Mouse (Mus musculus): Measurements from ENCODE around the gene Terf2. TPM values are rescaled to one million over a fixed set of nuclear protein-coding genes. Genes with fewer than 3 reads are reported as not detected.

Terf2 gene
- total RNA-seq (2022), result 10 to 100 TPM; 13.2 to 14.1 (median 13.4) TPM

- peak; percentile 93 for DNase-seq (ENCODE audit: low spot score)
Observed at GRCm38 (mm10) chr8:107096366-107097036, at the start of gene Terf2. Gene Terf2 (minus strand): TSS chr8:107096547.

GRCm38 (mm10) chr8:107143501-107143900, 47.2 kb upstream of the Terf2 start:
- DNase-seq (ENCODE audit: low spot score), result no peak

- no peak for DNase-seq (ENCODE audit: low spot score)
Observed at GRCm38 (mm10) chr8:107142539-107142938, 46.2 kb upstream of the Terf2 start.

- peak; percentile 66 for DNase-seq (ENCODE audit: low spot score)
Observed at GRCm38 (mm10) chr8:107139704-107140470, 43.5 kb upstream of the Terf2 start.

GRCm38 (mm10) chr8:107138338-107138737, 42.0 kb upstream of the Terf2 start:
- no peak for DNase-seq (ENCODE audit: low spot score)

GRCm38 (mm10) chr8:107137591-107137990, 41.2 kb upstream of the Terf2 start:
- no peak for DNase-seq (ENCODE audit: low spot score)

GRCm38 (mm10) chr8:107136003-107136612, 39.8 kb upstream of the Terf2 start:
- DNase-seq (ENCODE audit: low spot score), result no peak

GRCm38 (mm10) chr8:107133881-107134280, 37.5 kb upstream of the Terf2 start:
- no peak for DNase-seq (ENCODE audit: low spot score)

GRCm38 (mm10) chr8:107132581-107133491, 36.5 kb upstream of the Terf2 start:
- DNase-seq (ENCODE audit: low spot score), result no peak

- DNase-seq (ENCODE audit: low spot score), result no peak
Observed at GRCm38 (mm10) chr8:107130028-107130427, 33.7 kb upstream of the Terf2 start.

- DNase-seq (ENCODE audit: low spot score), result no peak
Observed at GRCm38 (mm10) chr8:107129171-107130025, 33.1 kb upstream of the Terf2 start.

GRCm38 (mm10) chr8:107124343-107124742, 28.0 kb upstream of the Terf2 start:
- no peak for DNase-seq (ENCODE audit: low spot score)

- no peak for DNase-seq (ENCODE audit: low spot score)
Observed at GRCm38 (mm10) chr8:107123063-107123614, 26.8 kb upstream of the Terf2 start.

- DNase-seq (ENCODE audit: low spot score), result no peak
Observed at GRCm38 (mm10) chr8:107121681-107122291, 25.4 kb upstream of the Terf2 start.

GRCm38 (mm10) chr8:107120806-107121205, 24.5 kb upstream of the Terf2 start:
- DNase-seq (ENCODE audit: low spot score), result no peak

GRCm38 (mm10) chr8:107119412-107119811, 23.1 kb upstream of the Terf2 start:
- no peak for DNase-seq (ENCODE audit: low spot score)

GRCm38 (mm10) chr8:107118803-107119233, 22.5 kb upstream of the Terf2 start:
- no peak for DNase-seq (ENCODE audit: low spot score)

GRCm38 (mm10) chr8:107117019-107117418, 20.7 kb upstream of the Terf2 start:
- DNase-seq (ENCODE audit: low spot score), result no peak

GRCm38 (mm10) chr8:107116023-107116422, 19.7 kb upstream of the Terf2 start:
- peak; percentile 89 for DNase-seq (ENCODE audit: low spot score)

GRCm38 (mm10) chr8:107115008-107115320, 18.6 kb upstream of the Terf2 start:
- no peak for DNase-seq (ENCODE audit: low spot score)

Data from heart, adult 8-10 months (tissue).